Mouse (Mus musculus): ENCODE data around the gene Apoa1.

DNA sequence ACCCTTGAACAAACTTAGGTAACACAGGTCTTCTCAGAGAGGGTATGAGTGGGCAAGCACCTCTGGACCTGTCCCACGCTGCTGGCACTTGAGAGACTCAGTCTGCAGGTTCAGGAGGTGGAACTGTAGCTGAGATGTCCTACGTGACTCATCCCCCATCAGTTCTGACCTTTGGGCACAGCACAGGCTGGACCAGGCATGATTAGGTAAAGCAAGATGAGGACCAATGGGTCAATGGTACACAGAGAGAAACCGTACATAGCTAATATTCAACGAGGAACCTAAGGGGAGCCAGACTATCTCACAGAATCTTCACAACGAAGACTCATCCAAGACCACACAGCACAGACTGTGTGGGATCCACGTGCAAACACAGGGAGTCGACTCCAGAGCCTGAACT lies 10.5 kb downstream of the Apoa1 start:
- TF ChIP-seq CTCF (IDR thresholded peaks at IDR 0.05; ENCODE audit: insufficient read depth, low read depth, low read length) (no peak), POLR2A (IDR thresholded peaks at IDR 0.05; ENCODE audit: insufficient read depth, low read depth, low read length) (no peak)

Measured in olfactory bulb, adult 2 months (tissue).